16 mouse cellular contexts compared by ENCODE assay signal in the genomic region with DNA sequence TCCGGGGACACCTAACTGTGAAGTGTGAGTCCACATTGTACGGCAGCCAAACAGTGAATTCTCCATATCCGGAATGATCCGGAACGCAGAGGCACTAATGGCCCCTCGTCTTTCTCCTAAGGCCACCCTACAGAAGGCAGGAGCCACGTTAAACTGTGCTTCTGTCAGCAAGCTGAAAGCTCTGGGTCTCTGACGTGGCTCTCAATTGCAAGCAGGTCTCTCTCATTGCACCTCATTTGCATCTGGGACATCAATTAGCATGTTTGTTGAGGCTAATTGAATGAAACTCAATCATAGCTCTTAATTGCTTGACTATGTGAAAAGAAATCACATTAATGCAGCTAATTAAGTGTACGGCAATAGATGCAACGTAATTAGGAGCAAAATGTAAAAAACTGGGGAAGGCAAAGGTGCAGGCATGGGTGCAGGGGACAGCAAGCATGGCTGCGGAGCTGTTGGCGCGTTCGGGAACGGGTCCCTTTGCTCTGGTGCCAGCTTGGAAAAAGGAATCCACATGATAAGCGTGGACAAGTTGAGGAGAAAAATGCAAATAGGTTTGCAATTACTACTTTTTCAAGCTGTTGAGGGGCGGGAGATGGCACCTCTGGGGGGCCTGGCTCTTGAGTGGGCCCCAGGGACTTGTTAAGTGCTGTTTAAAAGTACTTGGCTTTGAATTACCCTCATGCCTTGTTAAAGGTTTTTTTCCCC.
DNase-seq lines count a peak whose midpoint lies in the region; ATAC-seq lines count a peak whose summit lies in the region.
"Had no signal": no experiment of that assay in that cellular context is flagged by ENCODE, and none has a peak within 500 bp of the region (broad histone marks: within the 10 kb centered on the region; RNA-seq: fewer than 3 reads in every experiment).

No protein-coding gene starts in this region.

- no peaks in the 10 kb centered on the region for H3K9me3 ChIP-seq in neural tube, embryonic 13.5 days
- no peaks in the 10 kb centered on the region for H3K9me3 ChIP-seq in forebrain, embryonic 16.5 days (ENCODE audit: control insufficient read depth, low read length)
- no peaks in the 10 kb centered on the region for H3K9me3 ChIP-seq in midbrain, embryonic 13.5 days
- H3K9me3 ChIP-seq: embryonic facial prominence, embryonic 15.5 days; heart, embryonic 12.5 days; kidney, embryonic 15.5 days; liver, embryonic 15.5 days had no signal

- peak overlapping the region; percentile 65 for H3K27ac ChIP-seq in neural tube, embryonic 13.5 days (replicated peaks)
- no peak overlapping the region for H3K27ac ChIP-seq in forebrain, embryonic 16.5 days (ENCODE audit: low read length)
- peak overlapping the region; percentile 54 for H3K27ac ChIP-seq in midbrain, embryonic 13.5 days
- H3K27ac ChIP-seq: embryonic facial prominence, embryonic 15.5 days; kidney, embryonic 15.5 days; liver, embryonic 15.5 days; stomach, postnatal 0 days had no signal

- ATAC-seq in neural tube, embryonic 13.5 days (ENCODE audit: low read depth), result peak; percentile 65; the same call in 1 of the 2 replicates
- ATAC-seq in forebrain, embryonic 16.5 days, result peak; percentile 91
- ATAC-seq in midbrain, embryonic 13.5 days, result peak; percentile 72
- ATAC-seq: intestine, embryonic 16.5 days had no signal

- H3K9ac ChIP-seq in neural tube, embryonic 13.5 days, result no peak overlapping the region
- H3K9ac ChIP-seq in forebrain, embryonic 16.5 days (replicated peaks; ENCODE audit: low read depth, low read length), result no peak overlapping the region
- peak overlapping the region; percentile 19; the same call in 1 of the 2 replicates for H3K9ac ChIP-seq in midbrain, embryonic 13.5 days (replicated peaks)
- H3K9ac ChIP-seq: embryonic facial prominence, embryonic 15.5 days; heart, embryonic 12.5 days; kidney, embryonic 15.5 days; liver, embryonic 15.5 days had no signal

- peaks cover 29% of the 10 kb centered on the region for H3K27me3 ChIP-seq in neural tube, embryonic 13.5 days
- peaks cover 63% of the 10 kb centered on the region for H3K27me3 ChIP-seq in forebrain, embryonic 16.5 days (replicated peaks; ENCODE audit: control insufficient read depth, insufficient read depth, low read length)
- peaks cover 42% of the 10 kb centered on the region for H3K27me3 ChIP-seq in midbrain, embryonic 13.5 days
- H3K27me3 ChIP-seq: embryonic facial prominence, embryonic 15.5 days; heart, embryonic 12.5 days; liver, embryonic 15.5 days had no signal

- H3K4me3 ChIP-seq in neural tube, embryonic 13.5 days, result no peak overlapping the region
- no peak overlapping the region for H3K4me3 ChIP-seq in forebrain, embryonic 16.5 days (replicated peaks; ENCODE audit: low read length)
- no peak overlapping the region for H3K4me3 ChIP-seq in midbrain, embryonic 13.5 days (replicated peaks)
- H3K4me3 ChIP-seq: embryonic facial prominence, embryonic 15.5 days; heart, embryonic 12.5 days; kidney, embryonic 15.5 days; liver, embryonic 15.5 days had no signal

- 25% methylated on average over 17 of the region's 17 CpGs for WGBS in neural tube, embryonic 13.5 days
- 12% methylated on average over 17 of the region's 17 CpGs for WGBS in forebrain, embryonic 16.5 days
- WGBS in midbrain, embryonic 13.5 days, result 33% methylated on average over 17 of the region's 17 CpGs

- H3K4me1 ChIP-seq in neural tube, embryonic 13.5 days (replicated peaks), result peaks cover 44% of the 10 kb centered on the region
- peaks cover 19% of the 10 kb centered on the region for H3K4me1 ChIP-seq in forebrain, embryonic 16.5 days (replicated peaks; ENCODE audit: control insufficient read depth, insufficient read depth, low read length)
- peaks cover 45% of the 10 kb centered on the region for H3K4me1 ChIP-seq in midbrain, embryonic 13.5 days (replicated peaks)
- H3K4me1 ChIP-seq: liver, embryonic 15.5 days had no signal

- no peak for DNase-seq in neural tube, embryonic 10.5 days (ENCODE audit: extremely low spot score, low spot score)
- no peak for DNase-seq in heart, adult 9 months (ENCODE audit: low spot score in 2 of 2)
- no peak for DNase-seq in gastrocnemius, postnatal 14 days
- DNase-seq in left cerebral cortex, adult 11 months (ENCODE audit: low spot score), result no peak
- DNase-seq: cerebellum, adult 9-11 months; right cerebral cortex, postnatal 14 days; thymus, postnatal 14 days had no signal

- no peak overlapping the region for H3K4me2 ChIP-seq in neural tube, embryonic 13.5 days
- 0 out of 2 replicates have a peak overlapping the region, but pooled peaks have one; percentile 1 for H3K4me2 ChIP-seq in forebrain, embryonic 16.5 days (ENCODE audit: low read length)
- no peak overlapping the region; the same call in 1 of the 2 replicates for H3K4me2 ChIP-seq in midbrain, embryonic 13.5 days (replicated peaks)
- H3K4me2 ChIP-seq: embryonic facial prominence, embryonic 15.5 days; heart, embryonic 12.5 days; kidney, embryonic 15.5 days; liver, embryonic 15.5 days had no signal

- peaks cover 15% of the 10 kb centered on the region for H3K36me3 ChIP-seq in neural tube, embryonic 13.5 days
- H3K36me3 ChIP-seq in forebrain, embryonic 16.5 days (ENCODE audit: control insufficient read depth, insufficient read depth), result no peaks in the 10 kb centered on the region
- H3K36me3 ChIP-seq in midbrain, embryonic 13.5 days, result peaks cover 26% of the 10 kb centered on the region; the same call in 1 of the 2 replicates
- H3K36me3 ChIP-seq: liver, embryonic 15.5 days had no signal

- intact Hi-C loops in gastrocnemius, postnatal 14 days (cut with DNase I; ENCODE audit: low total_unique reads), result no loop called here
